Mouse (Mus musculus) E14TG2a.4 (cell line): ENCODE measurements at regions not wholly inside any gene's neighbourhood (a gene's known extent, or its start where the extent isn't known, plus 50 kb on each side); places are given as distances from the start of the nearest gene placed in this dataset.

Experiments
- CTCF ChIP-seq: conservative IDR thresholded peaks from 2 replicates; pipeline ENCODE4 v1.5.1; 2014; ENCODE audit warnings: low read length
- NANOG ChIP-seq: IDR thresholded peaks from 2 replicates; pipeline ENCODE4 v1.6.1; 2014; ENCODE audit warnings: borderline replicate concordance, low read length, mixed read lengths
- POU5F1 ChIP-seq: IDR thresholded peaks from 2 replicates; pipeline ENCODE4 v1.6.1; 2014; ENCODE audit warnings: low read length, borderline replicate concordance

DNA sequence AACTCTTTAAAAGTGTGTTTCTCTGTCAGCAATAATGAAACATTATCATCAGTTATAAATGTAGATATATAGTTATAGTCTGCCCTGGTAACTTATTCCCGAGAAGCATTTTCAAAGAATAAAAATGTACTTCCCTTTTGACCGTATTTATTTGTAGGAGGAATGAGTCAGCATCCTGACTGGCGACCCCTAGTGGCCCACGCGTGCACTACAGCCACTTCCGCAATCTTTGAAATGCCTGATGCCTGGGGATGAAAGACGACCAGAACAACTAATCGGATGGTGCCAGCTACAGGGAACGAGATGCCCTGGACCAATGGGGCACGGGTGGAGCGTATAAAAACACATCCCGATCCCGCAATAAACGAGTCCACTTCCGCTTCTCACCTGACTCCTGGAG, 60.6 kb upstream of the Igfbp7 start:
- TF ChIP-seq CTCF (peak; percentile 60), POU5F1 (no peak), NANOG (no peak)
